Mouse (Mus musculus) cerebellum, adult 2 months (tissue): ENCODE measurements around the gene Gm48551.

Experiments used
- CTCF ChIP-seq: fragments of 200-500 bp; IDR thresholded peaks from 2 replicates; pipeline ENCODE4 v1.5.1; 2011; ENCODE audit warnings: low read depth, mild to moderate bottlenecking, control low read depth, low read length, moderate library complexity, borderline replicate concordance; ENCODE audit not compliant: insufficient read depth
- POLR2A ChIP-seq: fragments of 200-500 bp; IDR thresholded peaks from 2 replicates; pipeline ENCODE4 v1.6.1; 2011; ENCODE audit warnings: low read length, control low read depth, borderline replicate concordance; ENCODE audit not compliant: insufficient read depth

DNA sequence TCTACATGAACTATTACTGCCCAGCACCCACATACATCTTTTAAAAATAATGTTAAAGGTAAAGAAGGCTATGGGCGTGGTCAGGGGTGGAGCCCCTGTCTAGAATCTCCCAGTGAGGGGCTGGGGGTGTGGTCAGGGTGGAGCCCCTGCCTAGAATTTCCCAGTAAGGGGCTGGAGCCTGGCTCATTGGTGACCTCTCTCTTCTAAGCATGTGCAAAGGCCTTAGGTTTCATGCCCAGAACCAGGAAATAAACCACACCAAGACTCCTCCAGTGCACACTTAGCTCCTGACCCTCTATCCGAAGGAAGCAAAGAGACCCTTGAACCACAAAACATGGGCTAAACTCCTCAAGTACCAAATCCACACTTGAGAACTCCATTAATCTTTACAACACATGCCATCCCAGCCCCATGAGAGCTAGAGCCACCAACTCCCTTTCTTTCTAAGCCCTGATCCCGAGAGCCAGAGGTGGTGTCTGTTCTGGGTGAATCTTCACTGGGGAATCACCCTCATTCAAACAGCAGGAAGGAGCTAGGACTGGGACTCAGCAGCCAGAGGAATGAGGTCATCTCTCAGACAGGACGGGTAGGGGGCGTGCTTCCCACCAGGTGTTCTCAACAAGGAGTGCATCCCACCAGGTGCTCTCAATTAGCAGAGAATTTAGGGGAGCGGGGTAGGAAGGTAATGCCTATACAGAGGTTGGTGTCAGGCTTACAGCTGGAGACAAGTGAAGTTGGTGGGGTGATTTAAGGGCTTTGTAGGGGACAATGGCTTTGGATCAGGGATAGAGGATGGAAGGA, 7.5 kb upstream of the Gm48551 start:
- no peak for TF ChIP-seq POLR2A
- no peak for TF ChIP-seq CTCF
